Mouse (Mus musculus) frontal cortex, postnatal 25 days (tissue): ENCODE data around the gene Tmem50a.

Source experiments
- DNase-seq, 2 experiments: peaks; one replicate each; pipeline ENCODE4 v3.0.0; 2022; ENCODE audit warnings: low spot score in 2 of 2

The Tmem50a gene

DNA sequence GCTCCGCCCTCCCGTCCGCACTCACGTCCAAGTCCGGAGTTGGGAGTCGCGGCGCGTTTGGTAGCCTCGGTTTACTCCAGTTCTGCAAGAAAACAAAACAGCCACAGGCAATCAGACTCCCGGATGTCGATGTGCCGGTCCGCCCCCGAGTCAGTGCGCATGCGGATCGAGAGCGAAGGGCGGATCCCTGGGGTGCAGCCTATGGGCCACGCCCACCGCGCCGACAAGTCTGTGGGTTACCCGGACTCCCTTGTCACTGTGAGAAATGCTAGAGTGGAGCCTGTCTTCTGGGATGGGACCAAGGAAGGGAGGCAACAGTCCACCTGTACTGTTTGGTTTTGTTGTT lies at the start of gene Tmem50a:
TSS of gene Tmem50a (minus strand) at position 161 of the 346 bp plus-strand sequence.
- DNase-seq = peak; percentile 77 to 81

DNA sequence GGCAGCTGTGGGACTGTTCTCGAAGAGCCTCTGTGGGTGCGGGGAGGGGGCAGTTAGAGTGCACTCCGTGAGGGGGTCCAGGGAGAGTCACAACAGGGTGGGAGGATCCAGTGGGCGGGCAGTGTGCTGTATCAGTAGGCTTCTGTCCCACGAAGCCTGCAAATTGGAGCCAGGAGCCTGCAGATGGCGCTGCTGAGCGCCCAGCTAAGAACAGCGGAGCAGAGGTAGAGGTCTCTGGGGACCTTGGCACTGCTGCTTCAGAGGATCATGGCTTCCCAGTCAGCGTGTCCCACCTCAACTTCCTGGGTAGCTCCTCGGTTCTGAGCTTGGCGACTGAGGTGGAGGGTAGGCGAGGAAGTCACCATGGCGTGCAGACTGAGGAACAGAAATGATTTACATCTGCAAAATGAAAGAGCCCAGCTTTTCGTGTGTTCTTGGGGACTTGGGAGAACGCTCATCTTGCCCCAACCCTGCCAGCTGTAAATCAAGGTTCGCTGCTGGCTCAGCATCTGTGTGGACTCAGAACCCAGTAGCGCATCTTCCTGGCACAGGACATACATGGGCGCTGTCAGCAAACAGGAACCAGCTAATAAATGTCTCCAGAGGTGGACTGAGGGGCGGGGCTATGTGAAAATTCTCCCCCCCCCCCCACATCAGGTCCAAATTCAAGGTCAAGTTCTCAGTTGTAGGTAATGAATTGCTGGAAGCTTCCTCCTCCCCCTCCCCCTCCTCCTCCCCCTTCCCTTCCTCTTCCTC lies 48.4 kb upstream of the Tmem50a start:
- DNase-seq = no peak

DNA sequence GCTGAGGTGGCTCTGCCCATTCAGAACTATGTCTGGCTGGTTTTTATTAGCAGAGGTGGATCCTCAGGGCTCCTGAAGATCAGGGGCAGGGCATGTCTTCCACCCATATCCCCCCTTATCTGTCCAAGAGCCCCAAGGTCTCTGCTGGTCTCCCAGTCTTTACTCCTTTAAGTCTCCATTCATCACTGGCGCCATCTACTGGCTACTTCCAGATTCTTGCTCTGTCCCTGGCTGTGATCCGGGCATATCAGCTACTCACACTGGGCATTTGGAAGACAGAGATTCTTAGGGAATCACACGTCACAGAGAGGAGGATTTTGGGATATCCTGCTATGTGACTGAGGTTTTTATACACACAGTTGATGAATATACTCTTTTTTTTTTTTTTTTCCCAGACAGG lies 41.5 kb upstream of the Tmem50a start:
- DNase-seq = peak; percentile 26 to 48

DNA sequence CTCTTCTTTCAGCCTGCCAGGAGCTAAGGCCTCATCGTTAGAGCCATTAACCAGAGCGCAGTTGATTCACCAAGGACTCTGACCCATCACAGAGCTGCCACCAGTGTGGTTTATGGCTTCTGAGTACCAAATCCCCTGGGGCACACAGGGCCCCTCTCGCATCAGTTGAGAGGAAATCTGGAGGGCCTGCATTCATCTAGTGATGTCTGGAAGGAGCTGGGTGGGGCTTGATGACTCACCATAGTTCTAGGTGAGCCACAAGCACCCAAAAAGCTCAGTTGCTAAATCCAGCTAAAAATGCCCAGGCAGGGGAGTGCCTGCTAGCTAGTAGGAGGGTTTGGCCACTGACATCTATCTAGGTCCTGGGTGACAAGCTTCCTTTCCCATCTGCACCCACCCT lies 41.0 kb upstream of the Tmem50a start:
- DNase-seq = no peak

DNA sequence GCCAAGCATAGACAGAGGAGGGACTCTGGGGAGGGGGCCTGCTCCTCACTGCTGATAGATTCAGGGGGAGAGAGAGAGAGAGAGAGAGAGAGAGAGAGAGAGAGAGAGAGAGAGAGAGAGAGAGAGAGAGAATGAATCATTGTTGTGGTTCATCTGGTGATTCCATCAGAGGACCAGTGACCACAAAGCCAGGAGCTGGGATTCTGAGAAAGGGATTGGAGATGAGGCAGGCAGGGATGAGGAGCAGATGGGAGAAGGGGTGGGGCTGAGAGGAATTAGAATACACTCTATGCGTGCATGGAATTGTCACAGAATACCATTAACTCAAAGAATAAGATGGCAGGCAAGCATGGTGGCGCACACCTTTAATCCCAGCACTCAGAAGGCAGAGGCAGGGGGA lies 40.4 kb upstream of the Tmem50a start:
- DNase-seq = no peak

DNA sequence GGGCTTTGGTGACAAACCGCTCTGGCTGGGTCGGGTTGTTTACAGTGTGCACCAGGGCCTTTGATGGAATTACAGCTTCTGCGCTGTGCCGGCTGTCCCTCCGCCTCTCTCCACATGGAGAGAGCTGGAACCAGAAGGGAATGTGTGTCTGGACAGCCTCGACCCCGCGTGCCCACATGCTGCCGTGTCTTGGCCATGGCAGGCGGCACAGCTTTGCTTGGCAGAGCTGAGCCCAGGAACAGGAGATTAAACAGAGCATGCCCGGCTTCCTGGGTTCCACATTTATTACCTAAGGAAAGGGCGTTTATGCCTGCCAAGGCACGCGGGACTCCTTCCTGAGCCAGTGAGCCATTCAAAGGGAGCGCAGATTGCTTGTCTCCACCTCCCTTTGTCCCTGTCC lies 39.6 kb upstream of the Tmem50a start:
- DNase-seq = no peak

DNA sequence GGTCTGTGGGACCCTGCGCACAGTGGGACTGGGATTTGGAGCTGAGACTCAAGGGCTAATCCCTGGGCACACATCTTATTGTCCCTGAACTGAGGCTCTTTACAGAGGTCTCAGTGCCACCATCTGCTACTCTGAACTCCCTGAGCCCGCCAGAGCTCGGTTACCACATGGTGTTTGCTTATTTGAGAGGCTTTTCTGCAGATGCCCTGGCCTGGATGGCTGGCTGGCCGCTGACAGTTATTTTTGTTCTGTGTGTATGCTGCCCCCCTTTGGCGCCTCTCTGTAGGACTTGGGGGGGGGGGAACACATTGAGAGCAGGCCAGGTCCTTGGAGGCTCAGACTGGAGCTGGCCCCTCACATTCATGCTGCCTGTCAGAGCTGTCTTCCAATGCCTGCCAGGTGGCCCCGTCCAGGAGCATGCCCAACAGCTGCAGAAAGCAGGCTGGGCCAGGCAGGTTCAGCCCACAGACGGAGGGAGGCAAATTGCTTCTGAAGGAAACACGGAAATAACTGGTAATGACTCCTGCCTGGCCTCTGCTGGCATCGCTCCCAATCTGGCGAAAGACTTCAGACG lies 35.8 kb upstream of the Tmem50a start:
- no peak for DNase-seq

DNA sequence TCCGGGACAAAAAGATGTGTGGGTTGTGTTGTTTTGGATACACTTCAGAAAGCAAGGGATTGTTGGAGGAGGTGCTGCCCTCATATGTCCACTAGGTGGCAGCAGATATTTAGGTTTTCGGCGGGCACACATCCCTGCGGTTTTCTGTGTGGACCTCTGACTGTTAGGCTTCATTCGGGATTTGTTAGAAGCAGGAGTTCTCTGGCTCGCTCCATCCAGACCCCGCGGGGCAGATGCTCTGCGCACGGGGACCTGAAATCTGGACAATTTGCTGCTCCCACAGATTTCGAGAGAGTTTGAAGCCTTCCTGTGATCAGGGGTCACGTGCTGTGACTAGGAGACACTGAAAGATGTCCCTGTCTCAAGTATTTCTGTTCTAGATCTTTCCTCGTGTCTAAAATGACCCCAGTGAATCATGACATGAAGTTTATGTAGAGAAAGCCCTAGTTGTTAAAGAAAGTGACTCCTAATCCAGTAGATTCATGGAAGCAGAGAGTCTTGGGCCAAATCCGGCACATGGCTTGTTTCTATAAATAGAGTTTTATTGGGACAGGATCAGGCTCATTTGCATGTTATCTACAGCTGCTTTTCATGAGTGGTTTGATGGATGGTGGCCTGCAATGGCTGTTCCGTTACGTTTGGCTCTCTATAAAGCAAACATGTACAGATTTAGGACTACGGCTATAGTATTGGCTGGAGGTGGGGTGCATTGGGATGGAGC lies 31.4 kb upstream of the Tmem50a start:
- peak; percentile 60 to 72 for DNase-seq

DNA sequence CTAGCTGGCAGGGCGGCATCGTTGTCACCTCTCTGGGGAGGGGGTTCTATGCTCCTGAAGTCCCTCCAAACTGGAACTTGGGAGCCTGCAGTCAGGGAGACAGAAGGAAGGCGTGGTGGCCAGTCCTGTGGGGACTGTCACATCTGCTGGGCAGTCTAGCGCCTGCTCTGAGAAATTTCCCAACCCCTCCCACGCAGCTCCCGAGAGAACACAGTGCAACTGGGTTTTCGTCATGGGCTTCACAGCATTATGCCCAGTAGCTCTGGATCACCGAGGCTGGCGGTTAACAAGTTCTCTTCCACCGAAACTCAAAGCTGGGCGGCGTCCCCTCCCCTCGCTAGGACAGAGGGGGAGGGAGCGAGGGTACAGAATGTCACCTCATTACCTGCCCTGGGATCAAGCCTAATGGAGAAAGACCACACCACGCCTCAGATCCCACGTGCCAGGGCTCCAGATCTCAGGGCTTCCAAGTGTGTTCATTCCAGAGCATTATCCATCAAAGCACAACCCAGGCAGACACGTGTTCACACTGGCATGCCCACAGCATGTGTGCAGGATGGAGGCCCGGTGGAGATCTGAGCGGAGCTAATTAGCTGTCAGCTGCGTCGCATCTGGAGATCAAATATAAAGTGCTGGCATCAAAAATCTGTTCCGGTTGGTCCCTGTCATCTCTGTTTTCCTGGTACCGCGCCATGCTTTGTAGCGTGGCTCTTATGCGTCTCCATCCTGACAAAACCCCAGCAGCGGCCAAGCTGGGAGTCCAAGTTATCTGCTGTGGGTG lies 29.1 kb upstream of the Tmem50a start:
- no peak for DNase-seq

DNA sequence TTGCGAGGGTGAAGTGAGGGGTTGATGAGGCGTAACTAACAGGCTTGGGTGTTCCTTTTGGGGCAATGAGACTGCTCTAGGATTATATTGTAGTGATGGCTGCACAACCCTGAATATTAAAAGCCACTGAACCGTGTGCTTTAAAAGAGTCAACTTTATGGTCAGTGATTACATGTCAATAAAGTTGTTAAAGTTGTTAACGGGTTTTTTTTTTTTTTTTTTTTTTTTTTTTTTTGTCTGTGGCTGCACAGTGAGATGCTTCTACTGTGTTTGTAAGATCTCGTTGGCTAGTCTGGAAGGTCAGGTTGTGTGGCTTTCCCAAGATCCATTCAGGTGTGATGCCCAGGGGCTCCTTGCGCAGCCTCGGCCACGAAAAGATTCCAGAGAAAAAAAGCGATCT lies 25.1 kb upstream of the Tmem50a start:
- no peak for DNase-seq

DNA sequence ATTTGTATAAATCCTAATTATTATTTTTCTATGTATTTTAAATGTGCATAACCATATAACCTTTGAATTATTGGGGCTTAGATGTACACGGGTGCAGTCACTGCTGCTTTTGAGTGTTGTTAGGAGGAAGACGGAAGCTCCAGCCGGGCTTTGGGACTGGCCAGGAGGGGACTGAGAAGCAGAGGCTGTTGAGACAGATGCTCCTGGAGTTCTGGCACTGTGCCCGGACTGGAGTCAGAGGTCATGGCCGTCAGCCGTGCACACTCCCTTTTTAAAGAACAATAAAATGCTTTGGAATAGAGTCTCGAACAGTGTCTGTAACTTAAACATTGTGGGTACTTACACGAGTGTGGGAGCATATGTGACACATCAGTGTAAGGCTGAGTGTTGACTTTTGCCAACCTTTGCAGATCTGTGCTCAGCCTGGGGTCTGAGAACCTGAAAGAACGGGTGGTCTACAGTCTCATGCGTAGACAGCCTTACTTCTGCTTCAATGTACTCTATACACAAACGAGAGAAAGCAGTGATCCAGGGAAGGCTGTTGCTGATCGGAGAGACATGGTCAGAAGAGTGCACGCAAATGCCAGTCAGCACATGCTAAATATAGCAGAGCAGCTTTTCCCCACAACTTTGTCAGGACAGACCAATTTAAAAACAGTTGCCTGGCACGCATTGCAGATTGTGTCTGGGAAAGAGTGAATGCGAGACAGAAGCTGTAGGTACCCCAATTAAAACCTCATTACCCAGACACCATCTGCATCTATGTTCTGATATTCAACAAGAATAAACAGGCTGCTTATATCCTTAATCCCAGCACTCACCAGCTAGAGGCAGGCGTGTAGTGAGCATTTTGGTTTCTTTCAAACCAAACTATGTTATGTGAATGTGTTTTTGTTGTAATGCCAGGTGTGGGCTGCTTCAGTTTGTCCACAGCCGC lies 22.7 kb upstream of the Tmem50a start:
- DNase-seq = no peak

DNA sequence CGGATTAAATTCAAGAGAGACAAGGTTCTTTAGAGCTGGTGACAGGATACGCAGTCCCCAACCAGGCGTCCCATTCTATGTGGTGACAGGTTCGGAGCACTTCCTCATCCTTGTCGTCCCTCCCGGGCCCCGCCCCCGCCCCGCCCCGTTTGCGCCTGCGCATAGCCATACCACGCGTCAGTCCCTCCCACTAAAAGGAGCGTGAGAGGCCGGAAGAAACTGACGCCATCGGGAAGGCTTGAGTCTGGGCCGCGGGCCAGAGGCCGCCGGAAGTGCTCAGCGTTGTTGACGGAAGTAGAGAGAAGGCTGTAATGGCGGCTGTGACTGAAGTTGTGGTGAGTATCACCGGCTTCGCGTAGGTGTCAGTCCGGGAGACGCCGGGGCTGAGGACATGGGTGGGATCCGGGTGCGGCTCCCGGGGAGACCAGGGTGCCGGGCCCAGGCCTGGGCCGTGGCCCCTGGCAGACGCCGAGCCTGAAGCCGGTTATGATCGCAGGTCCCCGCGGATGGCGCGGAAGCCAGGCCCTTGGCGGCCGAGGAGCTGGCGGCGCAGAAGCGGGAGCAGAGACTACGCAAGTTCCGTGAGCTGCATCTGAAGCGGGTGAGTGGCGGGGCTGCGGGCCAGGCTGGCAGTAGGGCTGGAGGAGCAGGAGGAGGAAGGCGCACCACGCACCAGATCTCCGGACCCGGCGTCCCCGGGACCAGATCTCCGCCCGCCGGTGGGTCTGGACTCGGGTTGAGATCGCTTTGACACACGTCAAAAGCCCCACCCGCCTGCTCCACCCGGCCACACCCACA lies 16.1 kb upstream of the Tmem50a start, which contains the start of gene Syf2:
TSS of gene Syf2 (plus strand) at position 215 of the 798 bp plus-strand sequence.
- DNase-seq = peak; percentile 89 to 90

DNA sequence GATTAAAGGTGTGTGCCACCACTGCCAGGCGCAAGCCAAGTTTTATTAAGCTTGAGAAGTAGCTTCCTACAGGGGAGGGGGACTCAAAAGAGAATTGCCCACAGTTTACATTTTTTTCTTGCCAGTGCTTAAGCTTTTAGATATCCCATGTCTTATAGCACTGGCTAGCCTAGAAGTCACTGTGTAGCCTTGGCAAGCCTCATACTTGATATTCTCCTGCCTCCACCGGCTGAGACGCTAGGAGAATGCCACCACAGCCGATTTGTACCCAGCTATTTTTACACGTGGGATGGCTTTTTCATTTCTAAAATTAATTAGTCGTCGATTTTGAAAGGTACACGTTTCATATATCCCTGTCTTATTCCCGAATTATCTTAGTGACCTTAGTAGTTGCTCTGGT lies 15.4 kb upstream of the Tmem50a start:
- DNase-seq = no peak

DNA sequence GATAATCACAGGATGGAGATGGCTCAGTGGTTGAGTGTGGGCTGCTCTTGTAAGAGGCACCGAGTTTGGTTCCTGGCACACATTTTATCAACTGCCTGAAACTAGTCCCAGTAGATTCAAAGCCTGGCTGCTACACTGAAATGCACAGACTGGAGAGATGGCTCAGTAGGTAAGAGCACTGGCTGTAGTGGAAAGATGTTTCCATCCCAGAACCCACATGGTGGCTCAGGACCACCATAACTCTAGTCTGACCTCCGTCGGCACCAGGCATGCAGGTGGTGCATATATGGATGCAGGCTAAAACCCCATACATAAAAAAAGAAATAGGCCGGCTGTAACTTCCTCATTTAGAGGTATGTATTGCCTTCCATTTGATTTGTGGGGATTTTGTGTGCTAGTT lies 14.7 kb upstream of the Tmem50a start:
- DNase-seq = no peak

DNA sequence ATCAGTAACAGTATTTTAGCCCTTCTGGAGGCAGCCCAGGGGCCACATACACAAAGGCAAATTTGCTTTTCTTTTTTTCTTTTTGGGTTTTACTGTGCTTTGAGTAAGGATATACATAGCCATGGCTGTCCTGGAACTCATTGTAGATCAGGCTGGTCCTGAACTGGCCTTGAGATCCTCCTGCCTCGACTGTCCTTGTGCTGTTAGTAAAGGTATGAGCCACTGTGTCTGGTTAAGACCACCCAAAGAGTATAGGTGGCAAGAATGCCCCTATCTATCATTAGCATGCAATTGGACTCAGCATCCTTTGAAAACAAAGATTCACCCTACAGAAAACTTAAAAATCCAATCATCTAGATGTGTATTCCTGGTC lies 13.6 kb upstream of the Tmem50a start:
- no peak for DNase-seq

DNA sequence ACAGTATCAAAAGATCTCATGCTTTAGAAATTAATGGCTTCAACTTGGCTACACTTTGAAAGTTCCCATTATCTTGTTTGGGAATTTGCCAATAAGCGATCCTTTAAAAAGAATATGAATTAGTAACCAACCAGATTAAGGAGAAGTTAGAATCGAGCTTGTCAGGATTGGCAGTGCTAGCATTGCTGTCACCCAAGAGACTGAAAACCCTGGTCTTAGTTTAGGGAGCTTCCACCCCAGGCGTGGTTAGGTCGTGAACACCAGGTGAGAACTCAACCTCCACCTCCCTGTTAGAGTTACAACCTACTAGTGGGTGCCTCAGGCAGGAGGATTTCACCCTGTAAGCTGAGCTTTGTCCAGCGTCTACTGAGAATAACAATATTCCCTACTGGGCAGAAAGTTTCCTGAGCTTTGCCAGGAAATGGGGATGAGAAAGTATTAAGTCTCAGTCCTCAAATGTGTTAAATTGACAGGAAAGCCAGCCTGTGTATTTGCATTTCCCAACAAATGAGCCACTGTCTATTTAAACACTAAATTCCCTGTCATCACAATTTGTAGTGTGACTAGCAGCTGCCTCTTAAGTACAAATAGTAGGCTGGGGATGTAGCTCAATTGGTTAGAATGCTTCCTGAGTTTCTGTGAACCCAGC lies 13.1 kb upstream of the Tmem50a start:
- DNase-seq = no peak

DNA sequence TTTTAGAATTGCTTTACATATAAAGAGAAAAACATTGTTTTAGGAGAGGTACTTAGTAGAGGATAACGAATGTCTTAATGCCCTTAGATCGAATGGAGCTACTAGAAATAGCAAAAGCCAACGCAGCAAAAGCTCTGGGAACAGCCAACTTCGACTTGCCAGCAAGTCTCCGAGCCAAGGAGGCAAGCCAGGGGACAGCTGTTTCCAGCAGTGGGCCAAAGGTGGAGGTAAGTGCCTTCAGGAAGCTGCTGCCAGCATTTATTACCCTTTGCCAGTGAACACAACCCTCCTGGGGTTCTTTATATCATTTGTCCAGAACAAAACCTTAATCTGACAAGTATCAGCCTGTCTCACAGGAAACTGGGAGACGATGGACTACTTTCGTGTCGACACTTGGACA lies 10.4 kb upstream of the Tmem50a start:
- no peak for DNase-seq

DNA sequence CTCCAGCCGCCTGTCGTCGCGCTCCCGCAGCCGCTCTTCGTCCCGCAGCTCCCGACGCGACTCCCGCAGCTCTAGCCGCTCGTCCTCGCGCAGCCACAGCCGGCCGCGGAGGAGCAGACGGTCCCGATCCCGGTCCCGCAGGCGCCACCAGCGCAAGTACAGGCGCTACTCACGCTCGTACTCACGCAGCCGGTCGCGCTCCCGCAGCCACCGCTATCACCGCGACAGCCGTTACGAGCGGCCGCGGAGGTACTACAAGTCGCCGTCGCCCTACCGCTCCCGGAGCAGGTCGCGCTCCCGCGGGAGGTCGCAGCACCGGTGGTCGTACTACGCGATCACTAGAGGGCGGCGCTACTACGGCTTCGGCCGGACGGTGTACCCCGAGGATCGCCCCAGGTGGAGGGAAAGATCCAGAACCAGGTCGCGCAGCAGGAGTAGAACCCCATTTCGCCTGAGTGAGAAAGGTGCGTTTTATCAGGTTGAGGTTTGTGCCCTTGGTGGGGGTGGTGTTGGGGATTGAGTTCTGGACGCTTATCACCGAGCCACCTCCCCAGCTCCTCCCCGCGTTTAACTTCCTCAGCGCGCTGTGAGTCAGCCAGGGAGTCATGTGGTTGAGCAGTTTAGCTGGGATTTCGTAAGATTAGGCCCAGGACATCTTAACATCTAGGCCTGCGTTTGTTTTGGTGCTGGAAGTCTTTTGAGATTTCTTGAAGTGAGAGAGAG lies 9.4 kb upstream of the Tmem50a start:
- peak; percentile 16 to 28 for DNase-seq
